Comparison of ENCODE assay signal across 8 mouse cellular contexts in the genomic region with DNA sequence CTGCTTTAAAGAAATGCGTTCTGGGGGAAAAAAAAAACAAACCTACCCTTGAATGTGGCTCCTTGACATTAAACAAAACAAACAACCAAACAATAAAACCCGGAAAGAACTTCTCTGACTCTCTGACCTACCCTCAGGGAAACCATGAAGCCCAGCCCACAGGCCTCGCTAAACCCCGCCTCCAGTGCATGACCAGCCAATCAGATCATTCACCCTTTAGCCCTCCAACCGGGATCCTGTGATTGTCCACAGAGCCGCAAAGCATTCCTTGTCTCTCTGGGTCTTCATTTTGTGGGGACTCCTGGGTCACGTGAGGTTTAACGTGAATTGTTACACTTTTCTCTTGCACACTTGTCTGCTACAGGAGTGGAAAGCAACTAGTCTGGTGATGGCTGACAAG. TPM values are rescaled to one million over a fixed set of nuclear protein-coding genes. Genes with fewer than 3 reads are reported as not detected.
DNase-seq lines count a peak whose midpoint lies in the region; ATAC-seq and TF ChIP-seq lines count a peak whose summit lies in the region.

No protein-coding gene starts in this region.

- peak; percentile 44; the same call in 1 of the 2 replicates for ATAC-seq in heart, embryonic 12.5 days (ENCODE audit: insufficient number of reproducible peaks, low FRiP score)
- peak; percentile 42; the same call in 1 of the 2 replicates for ATAC-seq in heart, postnatal 0 days (ENCODE audit: insufficient read depth, low read depth)
- ATAC-seq in liver, postnatal 0 days = peak; percentile 78
- no peak for ATAC-seq in forebrain, postnatal 0 days

- no peak overlapping the region for H3K27ac ChIP-seq in heart, embryonic 12.5 days (ENCODE audit: poor library complexity, severe bottlenecking)
- H3K27ac ChIP-seq in heart, postnatal 0 days (ENCODE audit: low read depth) = no peak overlapping the region
- peak overlapping the region; percentile 12; the same call in 1 of the 2 replicates for H3K27ac ChIP-seq in liver, postnatal 0 days (ENCODE audit: low read depth)
- H3K27ac ChIP-seq in forebrain, postnatal 0 days (ENCODE audit: low read depth, low read length) = no peak overlapping the region

- 28% methylated on average over 8 of the region's 8 CpGs for WGBS in heart, embryonic 12.5 days
- WGBS in heart, postnatal 0 days = 34% methylated on average over 8 of the region's 8 CpGs
- WGBS in liver, postnatal 0 days (ENCODE audit: insufficient replicate concordance) = 28% methylated on average over 8 of the region's 8 CpGs
- WGBS in forebrain, postnatal 0 days = 29% methylated on average over 8 of the region's 8 CpGs

- peaks cover 7% of the 10 kb centered on the region; the same call in 1 of the 2 replicates for H3K9me3 ChIP-seq in heart, embryonic 12.5 days (replicated peaks)
- no peaks in the 10 kb centered on the region for H3K9me3 ChIP-seq in heart, postnatal 0 days (replicated peaks; ENCODE audit: control insufficient read depth, low read length)
- H3K9me3 ChIP-seq in liver, postnatal 0 days (ENCODE audit: low read length) = no peaks in the 10 kb centered on the region
- H3K9me3 ChIP-seq in forebrain, postnatal 0 days (ENCODE audit: low read length) = no peaks in the 10 kb centered on the region

- no peak overlapping the region for H3K9ac ChIP-seq in heart, embryonic 12.5 days
- H3K9ac ChIP-seq in heart, postnatal 0 days (replicated peaks; ENCODE audit: low read depth, low read length) = no peak overlapping the region
- H3K9ac ChIP-seq in liver, postnatal 0 days (replicated peaks) = no peak overlapping the region
- no peak overlapping the region for H3K9ac ChIP-seq in forebrain, postnatal 0 days

- no peak for TF ChIP-seq EP300 in heart, postnatal 0 days (IDR thresholded peaks at IDR 0.05; ENCODE audit: low read depth)
- no peak for TF ChIP-seq EP300 in liver, postnatal 0 days (IDR thresholded peaks at IDR 0.05; ENCODE audit: low read depth)

- peak overlapping the region; percentile 14; the same call in 1 of the 2 replicates for H3K4me2 ChIP-seq in heart, embryonic 12.5 days
- no peak overlapping the region; the same call in 1 of the 2 replicates for H3K4me2 ChIP-seq in heart, postnatal 0 days (ENCODE audit: low read depth, low read length)
- H3K4me2 ChIP-seq in liver, postnatal 0 days (ENCODE audit: low read depth, low read length) = peak overlapping the region; percentile 38
- H3K4me2 ChIP-seq in forebrain, postnatal 0 days (ENCODE audit: low read depth) = no peak overlapping the region

- no peaks in the 10 kb centered on the region for H3K36me3 ChIP-seq in heart, embryonic 12.5 days
- no peaks in the 10 kb centered on the region for H3K36me3 ChIP-seq in heart, postnatal 0 days (replicated peaks; ENCODE audit: control insufficient read depth, insufficient read depth, low read length)
- no peaks in the 10 kb centered on the region for H3K36me3 ChIP-seq in liver, postnatal 0 days (replicated peaks; ENCODE audit: insufficient read depth, low read length)
- H3K36me3 ChIP-seq in forebrain, postnatal 0 days (ENCODE audit: insufficient read depth) = no peaks in the 10 kb centered on the region

- intact Hi-C loops in heart, postnatal 25 days (cut with DNase I) = loop anchor here (10.0 kb wide), 1 partner anchor 614 kb away; a partner anchor contains a TSS

- no peak for TF ChIP-seq CTCF in heart, postnatal 0 days (IDR thresholded peaks at IDR 0.05; ENCODE audit: low read depth)
- no peak for TF ChIP-seq CTCF in liver, postnatal 0 days (IDR thresholded peaks at IDR 0.05; ENCODE audit: low read depth)
- TF ChIP-seq CTCF in forebrain, postnatal 0 days (IDR thresholded peaks at IDR 0.05; ENCODE audit: low read depth) = no peak

- H3K4me3 ChIP-seq in heart, embryonic 12.5 days = no peak overlapping the region
- H3K4me3 ChIP-seq in heart, postnatal 0 days (ENCODE audit: low read depth, low read length) = no peak overlapping the region
- no peak overlapping the region for H3K4me3 ChIP-seq in liver, postnatal 0 days (ENCODE audit: low read depth, low read length)
- no peak overlapping the region for H3K4me3 ChIP-seq in forebrain, postnatal 0 days (ENCODE audit: low read depth, low read length)

- H3K4me1 ChIP-seq in heart, embryonic 12.5 days (replicated peaks) = peaks cover 10% of the 10 kb centered on the region; the same call in 1 of the 2 replicates
- H3K4me1 ChIP-seq in heart, postnatal 0 days (ENCODE audit: control insufficient read depth, insufficient read depth) = peaks cover 5% of the 10 kb centered on the region; the same call in 1 of the 2 replicates
- peaks cover 11% of the 10 kb centered on the region for H3K4me1 ChIP-seq in liver, postnatal 0 days (ENCODE audit: insufficient read depth)
- H3K4me1 ChIP-seq in forebrain, postnatal 0 days (ENCODE audit: insufficient read depth) = peaks cover 4% of the 10 kb centered on the region; the same call in 1 of the 2 replicates

- no peaks in the 10 kb centered on the region for H3K27me3 ChIP-seq in heart, embryonic 12.5 days (replicated peaks)
- no peaks in the 10 kb centered on the region for H3K27me3 ChIP-seq in heart, postnatal 0 days (ENCODE audit: control insufficient read depth, insufficient read depth, low read length)
- no peaks in the 10 kb centered on the region for H3K27me3 ChIP-seq in liver, postnatal 0 days (ENCODE audit: insufficient read depth, low read length)
- H3K27me3 ChIP-seq in forebrain, postnatal 0 days (ENCODE audit: insufficient read depth, low read length) = no peaks in the 10 kb centered on the region

- no peak for DNase-seq in heart, postnatal 25 days (ENCODE audit: low spot score)
- peak; percentile 66 for DNase-seq in WW6 (ENCODE audit: low read depth, low spot score)
- peak; percentile 54 for DNase-seq in heart, postnatal 0 days (ENCODE audit: low spot score)
- peak; percentile 71 for DNase-seq in liver, postnatal 0 days
- no peak for DNase-seq in layer of hippocampus, postnatal 36 days
- DNase-seq in spleen, postnatal 14 days (ENCODE audit: low spot score in 2 of 2) = no peak
- no peak for DNase-seq in forebrain, postnatal 0 days

RNA-seq across cellular contexts. Expression of a gene that starts 37.8 kb away (rescaled TPM):
- polyA plus RNA-seq in heart, embryonic 12.5 days (2016; fragmentation: Nextera tagmentation; extraction: Ambion mirVana) = 98.4 and 101 TPM in 2 replicates
- total RNA-seq in heart, postnatal 25 days (2021) = 100 to 1,000 TPM in 1 of 2 experiments, 10 to 100 TPM in 1; 96.9 to 110 TPM
- 80.6 and 85.1 TPM in 2 replicates for total RNA-seq in heart, postnatal 0 days (2014; rRNA removed; ENCODE audit: low replicate concordance)
- 60.3 and 69.6 TPM in 2 replicates for polyA plus RNA-seq in heart, postnatal 0 days (2015; fragmentation: Nextera tagmentation; extraction: Ambion mirVana)
- polyA plus RNA-seq in liver, postnatal 0 days (2015; fragmentation: Nextera tagmentation; extraction: Ambion mirVana) = 42.0 and 45.7 TPM in 2 replicates
- total RNA-seq in layer of hippocampus, postnatal 36 days (2021) = 10 to 100 TPM; 32.1 to 39.1 TPM
- total RNA-seq in forebrain, postnatal 0 days (2014; rRNA removed) = 15.3 and 24.1 TPM in 2 replicates
- polyA plus RNA-seq in forebrain, postnatal 0 days (2015; fragmentation: Nextera tagmentation; extraction: Ambion mirVana) = 37.0 and 43.8 TPM in 2 replicates

Comparison
In these comparisons a context has a peak if more than half of its experiments do, and no peak if none do; other contexts are left out.
1. H3K4me2 ChIP-seq: peak in heart, embryonic 12.5 days (single experiment) and liver, postnatal 0 days (single experiment); none in heart, postnatal 0 days (single experiment) and forebrain, postnatal 0 days (single experiment).
2. DNase-seq: peak in WW6 (single experiment), heart, postnatal 0 days (single experiment) and liver, postnatal 0 days (single experiment); none in heart, postnatal 25 days (single experiment), layer of hippocampus, postnatal 36 days (0 of 2), spleen, postnatal 14 days (0 of 2) and forebrain, postnatal 0 days (single experiment).